Mouse (Mus musculus) limb, embryonic 15.5 days (tissue): Measurements from ENCODE around the gene Rpl4. TPM values are rescaled to one million over a fixed set of nuclear protein-coding genes. Genes with fewer than 3 reads are reported as not detected.
"Not testable (repeated sequence)": the region's sequence is repeated elsewhere in the genome, so short reads cannot be mapped to it uniquely, and the experiment has no call there.

Experiments used
- ATAC-seq: fragments of 200-750 bp; cut with Nextera tagmentation; 2 replicates; pipeline ENCODE4 v1.8.0; 2017; ENCODE audit warnings: low read depth, moderate TSS enrichment; ENCODE audit not compliant: insufficient number of reproducible peaks, low FRiP score, low TSS enrichment
- H3K27ac ChIP-seq: fragments of 300-500 bp; sonication (generic); 2 replicates; pipeline ENCODE4 v1.5.1; 2015; ENCODE audit warnings: moderate library complexity, mild to moderate bottlenecking, inconsistent platforms
- H3K27me3 ChIP-seq: fragments of 300-500 bp; sonication (generic); 2 replicates; pipeline ENCODE4 v1.6.1; 2015; ENCODE audit warnings: inconsistent platforms
- H3K36me3 ChIP-seq: fragments of 300-500 bp; sonication (generic); 2 replicates; pipeline ENCODE4 v1.6.1; 2015; ENCODE audit warnings: inconsistent platforms
- H3K4me1 ChIP-seq: fragments of 300-500 bp; sonication (generic); 2 replicates; pipeline ENCODE4 v1.6.1; 2015; ENCODE audit warnings: inconsistent platforms
- H3K4me2 ChIP-seq: fragments of 300-500 bp; sonication (generic); 2 replicates; pipeline ENCODE4 v1.6.1; 2015; ENCODE audit warnings: mild to moderate bottlenecking, inconsistent platforms
- H3K4me3 ChIP-seq: fragments of 300-500 bp; sonication (generic); 2 replicates; pipeline ENCODE4 v1.5.1; 2015; ENCODE audit warnings: mild to moderate bottlenecking, inconsistent platforms
- H3K9ac ChIP-seq: fragments of 300-500 bp; sonication (generic); 2 replicates; pipeline ENCODE4 v1.6.1; 2015; ENCODE audit warnings: inconsistent platforms
- H3K9me3 ChIP-seq: fragments of 300-500 bp; sonication (generic); 2 replicates; pipeline ENCODE4 v1.6.1; 2016; ENCODE audit warnings: inconsistent platforms
- WGBS: fragments of 180-500 bp; shearing (Covaris S2); methylation state at CpG from one replicate; pipeline ENCODE4 v1.1.7; 2015; 5-methylcytosine and 5-hydroxymethylcytosine counted together
- polyA plus RNA-seq: library from polyadenylated mRNA; unstranded; fragments of >200 nt; fragmentation: Nextera tagmentation; extraction: Ambion mirVana; gene quantifications from 2 replicates; pipeline ENCODE4 v1.2.1, GENCODE M21; 2015

Rpl4 gene
- polyA plus RNA-seq, 1 experiment from 2014 or later = 1,208 TPM

DNA sequence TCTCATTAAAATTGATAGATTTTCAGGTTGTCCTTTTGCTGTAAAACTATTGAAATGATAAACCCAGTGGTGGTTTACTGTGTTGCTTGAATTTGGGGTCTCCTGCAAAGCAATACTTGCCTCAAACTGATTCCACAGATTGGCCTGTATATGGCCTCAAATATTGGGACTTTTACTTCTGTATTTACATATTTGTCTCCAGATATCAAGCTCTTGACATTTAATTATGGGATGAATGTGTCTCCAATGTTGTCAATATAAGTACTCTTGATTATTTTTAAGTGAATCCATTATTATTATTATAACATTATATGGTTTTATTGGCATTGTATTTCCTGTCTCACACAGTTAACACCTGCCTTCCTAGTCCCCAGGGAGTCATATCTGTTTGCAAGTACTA is 1.2 kb downstream of the Rpl4 start:
- Histone ChIP-seq H3K9me3 (no peaks in the 10 kb centered on the region), H3K4me1 (peaks cover 28% of the 10 kb centered on the region), H3K4me2 (peak overlapping the region; percentile 58), H3K27me3 (no peaks in the 10 kb centered on the region), H3K36me3 (peaks cover 45% of the 10 kb centered on the region), H3K27ac (0 out of 2 replicates have a peak overlapping the region, but pooled peaks have one; percentile 27), H3K9ac (peak overlapping the region; percentile 84), H3K4me3 (peak overlapping the region; percentile 93)
- no peak for ATAC-seq

DNA sequence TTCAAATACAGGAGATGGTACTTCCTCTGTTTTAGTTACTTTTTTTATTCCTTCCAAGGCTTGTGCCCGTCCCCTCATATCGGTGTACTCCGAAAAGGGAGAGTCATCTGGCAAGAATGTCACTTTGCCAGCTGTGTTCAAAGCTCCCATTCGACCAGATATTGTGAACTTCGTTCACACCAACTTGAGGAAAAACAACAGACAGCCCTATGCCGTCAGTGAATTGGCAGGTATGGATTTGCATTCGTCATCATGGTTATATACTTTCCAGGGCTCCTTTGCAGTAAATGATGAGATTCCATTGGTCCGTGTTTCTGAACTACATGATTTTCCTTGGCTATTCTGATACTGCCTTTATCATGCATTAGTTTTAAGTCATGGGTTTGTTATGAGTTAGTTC is 1.6 kb downstream of the Rpl4 start:
- H3K36me3 ChIP-seq = peaks cover 45% of the 10 kb centered on the region
- WGBS = 54% methylated on average over 8 of the region's 8 CpGs
- 0 out of 2 replicates have a peak overlapping the region, but pooled peaks have one; percentile 27 for H3K27ac ChIP-seq
- H3K4me3 ChIP-seq = peak overlapping the region; percentile 93
- peaks cover 30% of the 10 kb centered on the region for H3K4me1 ChIP-seq
- no peaks in the 10 kb centered on the region for H3K9me3 ChIP-seq
- H3K4me2 ChIP-seq = peak overlapping the region; percentile 58
- 0 out of 2 replicates have a peak overlapping the region, but pooled peaks have one; percentile 84 for H3K9ac ChIP-seq
- no peak for ATAC-seq
- no peaks in the 10 kb centered on the region for H3K27me3 ChIP-seq

DNA sequence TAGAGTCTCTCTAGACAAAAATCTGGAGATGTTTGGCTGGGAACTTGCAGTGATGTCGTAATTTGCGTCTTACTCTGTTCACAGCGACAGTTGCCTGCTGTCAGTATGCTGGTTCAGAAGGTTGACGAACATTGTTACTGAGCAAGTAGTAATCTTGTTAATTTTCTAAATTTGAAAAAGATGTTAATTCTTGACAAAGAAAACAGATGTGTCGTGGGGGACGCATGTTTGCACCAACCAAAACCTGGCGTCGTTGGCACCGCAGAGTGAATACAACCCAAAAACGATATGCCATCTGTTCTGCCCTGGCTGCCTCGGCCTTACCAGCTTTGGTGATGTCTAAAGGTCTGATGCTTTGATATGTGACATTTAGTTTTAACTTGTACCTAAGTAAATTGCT is 2.2 kb downstream of the Rpl4 start:
- no peak for ATAC-seq
- H3K4me2 ChIP-seq = no peak overlapping the region
- H3K36me3 ChIP-seq = peaks cover 48% of the 10 kb centered on the region

DNA sequence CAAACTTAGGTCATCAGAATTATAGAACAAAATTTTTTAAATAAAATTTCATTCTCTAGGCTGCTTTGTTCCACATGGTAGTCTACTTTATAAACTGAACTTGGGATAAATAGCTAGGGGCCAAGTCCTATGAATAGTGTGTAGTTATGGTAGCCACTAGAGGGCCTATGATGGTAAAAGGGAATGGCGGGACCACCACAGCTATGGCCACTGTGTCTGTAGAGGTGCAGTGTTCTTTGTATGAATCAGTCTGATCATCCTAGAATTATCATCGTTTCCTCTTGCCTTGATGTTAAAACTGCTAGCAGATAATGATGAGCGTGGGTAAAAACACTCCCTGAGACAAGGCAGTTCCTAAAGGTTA is 5.4 kb downstream of the Rpl4 start:
- Histone ChIP-seq H3K4me3 (peak overlapping the region; percentile 56), H3K4me1 (peaks cover 23% of the 10 kb centered on the region), H3K9ac (no peak overlapping the region), H3K4me2 (peak overlapping the region; percentile 43), H3K9me3 (no peaks in the 10 kb centered on the region), H3K36me3 (peaks cover 66% of the 10 kb centered on the region), H3K27ac (peak overlapping the region; percentile 84), H3K27me3 (no peaks in the 10 kb centered on the region)
- WGBS = 44% methylated on average over 3 of the region's 3 CpGs
- ATAC-seq = no peak

More for the DNA sequence above, 2.2 kb downstream of the Rpl4 start:
- Histone ChIP-seq H3K4me1 (peaks cover 35% of the 10 kb centered on the region), H3K9ac (no peak overlapping the region), H3K9me3 (no peaks in the 10 kb centered on the region), H3K4me3 (no peak overlapping the region), H3K27ac (no peak overlapping the region), H3K27me3 (no peaks in the 10 kb centered on the region)
- 85% methylated on average over 11 of the region's 11 CpGs for WGBS

DNA sequence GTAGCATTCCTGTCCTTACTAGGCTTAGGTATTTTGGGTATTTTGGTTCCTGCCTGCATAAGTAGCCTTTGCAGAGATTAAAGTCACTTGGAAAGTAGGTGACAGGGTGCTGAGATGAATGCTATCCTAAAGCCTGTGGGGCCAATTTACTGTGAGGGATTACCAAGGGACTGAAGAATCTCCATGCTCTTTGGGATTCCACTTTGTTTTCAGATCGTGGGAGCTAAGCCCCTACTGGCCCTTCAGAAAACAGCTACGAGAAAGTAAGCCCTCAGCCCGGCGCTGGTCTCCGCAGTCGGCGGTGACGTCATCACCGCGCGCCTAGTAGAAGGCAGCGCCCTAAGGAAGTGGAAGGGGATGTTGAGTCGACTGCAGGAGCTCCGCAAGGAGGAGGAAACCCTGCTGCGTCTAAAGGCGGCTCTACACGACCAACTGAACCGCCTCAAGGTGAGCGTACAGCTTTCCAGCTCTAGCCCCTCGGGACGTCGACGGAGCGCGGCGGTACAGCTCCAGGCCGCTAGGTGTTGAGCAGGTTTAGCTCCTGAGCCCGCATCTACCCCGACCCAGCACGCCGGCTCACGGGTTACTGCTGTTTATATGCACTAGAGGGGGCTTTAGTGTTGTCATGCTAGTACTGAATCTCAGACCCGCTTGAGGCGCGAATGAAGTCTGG is 5.9 kb downstream of the Rpl4 start, which contains the start of gene Snapc5:
Gene Snapc5 (plus strand): TSS at position 301 of the 673 bp plus-strand sequence.
- peak within 1 kb of the TSS; percentile 56 for H3K4me3 ChIP-seq
- peaks cover 23% of the 10 kb centered on the region for H3K4me1 ChIP-seq
- ATAC-seq = peak; percentile 88
- WGBS = 0% methylated on average over 35 of the region's 35 CpGs
- peaks cover 66% of the 10 kb centered on the region for H3K36me3 ChIP-seq
- H3K4me2 ChIP-seq = peak within 1 kb of the TSS; percentile 43
- no peaks in the 10 kb centered on the region for H3K27me3 ChIP-seq
- H3K9me3 ChIP-seq = no peaks in the 10 kb centered on the region
- peak within 1 kb of the TSS; percentile 37 for H3K9ac ChIP-seq
- peak within 1 kb of the TSS; percentile 84 for H3K27ac ChIP-seq

DNA sequence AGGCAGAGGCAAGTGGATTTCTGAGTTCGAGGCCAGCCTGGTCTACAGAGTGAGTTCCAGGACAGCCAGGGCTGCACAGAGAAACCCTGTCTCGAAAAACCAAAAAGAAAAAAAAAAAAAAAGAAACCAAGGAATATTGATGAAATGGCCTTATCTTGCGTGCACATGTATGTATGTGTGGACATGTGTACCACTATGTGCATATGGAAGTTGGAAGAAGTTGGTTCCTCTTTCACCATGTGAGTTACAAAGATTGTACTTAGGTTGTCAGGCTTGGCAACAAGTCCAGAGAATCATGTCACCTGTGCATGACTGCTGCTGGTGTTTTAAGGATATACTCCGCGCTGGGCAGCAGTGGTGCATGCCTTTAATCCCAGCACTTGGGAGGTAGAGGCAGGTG is 10.1 kb downstream of the Rpl4 start:
- not testable (repeated sequence) for H3K27ac ChIP-seq, H3K4me2 ChIP-seq, H3K4me1 ChIP-seq, ATAC-seq, H3K27me3 ChIP-seq, H3K9ac ChIP-seq, H3K4me3 ChIP-seq, H3K9me3 ChIP-seq
- peaks cover 59% of the 10 kb centered on the region for H3K36me3 ChIP-seq
- WGBS = 87% methylated on average over 5 of the region's 5 CpGs

DNA sequence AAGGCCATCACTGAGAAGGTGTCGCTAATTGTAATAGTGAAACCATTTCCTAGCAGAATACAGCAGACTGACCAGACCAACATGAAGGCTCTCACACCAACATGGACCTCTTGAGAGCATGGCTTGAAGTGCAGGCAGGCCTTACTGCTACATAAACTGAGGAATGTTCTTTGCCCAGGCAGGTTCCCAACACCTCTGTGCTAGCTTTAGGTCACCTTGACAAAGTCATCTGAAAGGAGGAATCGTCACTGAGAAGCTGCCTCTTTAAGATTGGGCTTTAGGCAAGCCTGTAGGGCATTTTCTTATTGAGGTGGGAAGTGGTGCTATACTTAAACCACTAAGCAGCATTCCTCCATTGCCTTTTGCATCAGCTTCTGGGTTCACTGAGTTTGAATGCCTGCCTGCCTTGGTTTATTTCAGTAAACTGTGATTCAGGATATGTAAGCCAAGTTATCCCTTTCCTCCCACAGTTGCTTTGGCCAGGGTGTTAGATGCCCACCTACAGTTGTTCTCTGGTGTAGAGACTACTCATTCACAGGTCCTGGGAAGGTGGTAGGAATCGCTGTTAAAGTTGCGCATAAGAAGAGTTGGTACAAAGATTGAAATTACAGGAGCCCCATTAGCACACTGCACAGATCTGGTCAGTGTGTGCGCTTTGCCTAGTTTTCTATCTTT is 11.1 kb downstream of the Rpl4 start:
- Histone ChIP-seq H3K27ac (no peak overlapping the region), H3K4me1 (peaks cover 7% of the 10 kb centered on the region), H3K36me3 (peaks cover 58% of the 10 kb centered on the region), H3K27me3 (no peaks in the 10 kb centered on the region), H3K4me3 (no peak overlapping the region), H3K9ac (no peak overlapping the region), H3K9me3 (no peaks in the 10 kb centered on the region), H3K4me2 (no peak overlapping the region)
- no peak for ATAC-seq
- 90% methylated on average over 5 of the region's 5 CpGs for WGBS

DNA sequence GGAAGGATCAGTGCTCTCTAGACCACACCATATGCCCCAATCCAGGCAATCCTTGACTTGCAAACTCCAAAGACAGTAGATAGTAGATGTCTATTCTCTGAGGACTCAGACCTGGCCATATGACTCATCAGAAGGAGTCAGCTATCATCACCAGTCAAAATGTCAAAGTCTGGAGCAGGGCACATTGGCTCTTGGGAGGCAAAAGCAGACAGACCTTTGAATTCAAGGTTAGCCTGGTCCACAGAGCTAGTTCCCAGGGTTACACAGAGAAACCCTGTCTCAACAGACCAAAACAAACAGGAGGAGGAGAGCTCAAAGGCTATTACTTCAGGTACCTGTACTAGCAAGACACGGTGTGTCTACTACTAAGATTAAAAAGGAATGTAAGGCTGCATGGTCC is 20.7 kb downstream of the Rpl4 start:
- 92% methylated on average over 1 of the region's 1 CpGs for WGBS

DNA sequence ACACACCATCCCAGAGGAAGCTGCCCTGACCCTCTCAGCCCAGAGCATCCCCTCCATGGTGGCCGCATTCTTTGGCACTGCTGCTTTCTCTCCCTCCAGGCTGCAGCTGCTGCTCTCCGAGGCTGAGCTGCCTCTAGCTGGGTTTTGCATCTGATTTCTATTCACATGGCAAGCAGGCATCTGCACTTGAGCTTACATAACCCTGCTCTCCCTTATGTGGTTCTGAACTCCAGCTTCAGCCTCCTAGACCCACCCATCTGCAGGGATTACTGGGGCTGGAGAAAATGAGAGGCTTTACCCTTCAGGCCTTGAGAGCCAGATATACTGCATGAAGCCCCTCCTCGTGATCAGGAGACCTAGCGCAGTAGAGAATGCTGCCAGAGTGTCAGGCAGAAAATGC is 22.4 kb downstream of the Rpl4 start:
- H3K4me3 ChIP-seq = no peak overlapping the region
- H3K36me3 ChIP-seq = peaks cover 48% of the 10 kb centered on the region
- ATAC-seq = no peak
- H3K27ac ChIP-seq = no peak overlapping the region
- no peak overlapping the region for H3K4me2 ChIP-seq
- 74% methylated on average over 4 of the region's 4 CpGs for WGBS
- H3K9me3 ChIP-seq = no peaks in the 10 kb centered on the region
- H3K4me1 ChIP-seq = no peaks in the 10 kb centered on the region
- H3K27me3 ChIP-seq = no peaks in the 10 kb centered on the region
- no peak overlapping the region for H3K9ac ChIP-seq

More for the DNA sequence above, 20.7 kb downstream of the Rpl4 start:
- Histone ChIP-seq H3K4me1 (no peaks in the 10 kb centered on the region), H3K4me3 (no peak overlapping the region), H3K36me3 (peaks cover 52% of the 10 kb centered on the region), H3K27ac (no peak overlapping the region), H3K9me3 (no peaks in the 10 kb centered on the region), H3K4me2 (no peak overlapping the region), H3K9ac (no peak overlapping the region), H3K27me3 (no peaks in the 10 kb centered on the region)
- no peak for ATAC-seq

DNA sequence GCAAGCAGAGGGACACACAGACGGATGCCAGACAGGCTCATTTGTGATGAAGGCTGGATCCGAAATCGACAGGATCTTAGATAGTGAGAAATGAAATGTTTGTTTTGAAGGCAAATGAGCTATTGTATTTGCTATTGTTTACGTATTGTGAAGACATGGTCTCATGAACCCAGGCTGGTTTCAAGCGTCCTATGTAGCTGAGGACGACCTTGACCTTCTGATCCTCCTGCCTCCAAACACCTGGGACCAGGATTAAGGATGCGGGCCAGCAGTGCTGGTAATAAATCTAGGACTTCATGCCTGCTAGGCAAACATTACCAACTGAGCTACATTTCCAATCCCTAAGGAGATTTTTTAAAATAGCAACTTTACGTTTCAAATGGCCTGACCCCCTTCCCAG is 24.3 kb downstream of the Rpl4 start:
- no peak overlapping the region for H3K9ac ChIP-seq
- ATAC-seq = no peak
- H3K4me1 ChIP-seq = no peaks in the 10 kb centered on the region
- no peak overlapping the region for H3K27ac ChIP-seq
- no peak overlapping the region for H3K4me2 ChIP-seq
- H3K36me3 ChIP-seq = peaks cover 36% of the 10 kb centered on the region
- WGBS = 81% methylated on average over 8 of the region's 8 CpGs
- no peaks in the 10 kb centered on the region for H3K9me3 ChIP-seq
- H3K4me3 ChIP-seq = no peak overlapping the region
- no peaks in the 10 kb centered on the region for H3K27me3 ChIP-seq

DNA sequence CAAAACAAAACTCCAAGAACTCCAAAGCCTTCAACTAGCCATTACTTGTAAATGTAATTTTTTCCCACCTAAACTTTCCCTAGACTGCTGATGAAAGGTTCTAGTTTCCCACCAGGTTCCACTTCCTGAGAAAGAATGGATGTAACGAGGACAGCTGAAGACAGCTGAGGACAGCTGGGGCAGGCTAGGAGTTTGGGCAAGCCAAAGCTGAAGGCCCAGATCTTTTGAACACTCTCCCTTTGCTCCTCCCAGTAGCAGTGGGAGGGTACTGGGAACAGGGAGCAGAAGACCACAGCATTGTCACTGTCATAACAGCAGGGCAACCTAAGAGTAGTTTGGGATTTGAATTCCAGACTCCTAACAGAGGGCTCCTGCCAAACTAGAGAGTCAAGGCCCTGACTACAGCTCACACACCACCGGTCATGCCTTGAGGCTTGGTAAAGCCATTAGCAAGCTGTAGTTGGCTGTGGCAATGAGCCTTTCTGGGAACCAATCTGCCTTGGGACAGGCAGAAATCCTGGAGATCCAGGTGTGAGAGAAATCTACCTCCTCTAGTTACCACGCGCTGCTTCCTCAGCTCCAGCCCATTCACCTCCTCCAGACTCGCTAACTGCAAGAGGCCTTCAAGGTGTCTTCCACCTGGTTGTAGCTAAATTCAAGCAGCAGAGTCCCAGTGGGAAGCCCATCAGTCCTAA is 25.0 kb downstream of the Rpl4 start:
- WGBS = 88% methylated on average over 5 of the region's 5 CpGs
- H3K9me3 ChIP-seq = no peaks in the 10 kb centered on the region
- H3K9ac ChIP-seq = no peak overlapping the region
- H3K36me3 ChIP-seq = peaks cover 29% of the 10 kb centered on the region
- H3K4me3 ChIP-seq = no peak overlapping the region
- ATAC-seq = no peak
- no peak overlapping the region for H3K27ac ChIP-seq
- no peaks in the 10 kb centered on the region for H3K4me1 ChIP-seq
- no peaks in the 10 kb centered on the region for H3K27me3 ChIP-seq
- no peak overlapping the region for H3K4me2 ChIP-seq
